Mouse (Mus musculus): ENCODE data around the gene Vwa7.

- no peak for TF ChIP-seq CTCF (IDR thresholded peaks at IDR 0.05; ENCODE audit: low read depth, low read length)
- no peak for TF ChIP-seq TAL1 (conservative IDR thresholded peaks at IDR 0.05; ENCODE audit: low read depth, low read length)
- no peak for TF ChIP-seq POLR2AphosphoS5 (IDR thresholded peaks at IDR 0.05; ENCODE audit: insufficient replicate concordance, low read depth, low read length)
- no peak for TF ChIP-seq GATA2 (IDR thresholded peaks at IDR 0.05; ENCODE audit: borderline replicate concordance, low read depth, low read length)
Measured at GRCm38 (mm10) chr17:34984218-34984617, 32.2 kb upstream of the Vwa7 start.
